Mouse (Mus musculus) embryonic facial prominence, embryonic 10.5 days (tissue): ENCODE measurements around the gene Gmeb2. TPM values are rescaled to one million over a fixed set of nuclear protein-coding genes. Genes with fewer than 3 reads are reported as not detected.
"Not testable (repeated sequence)": the region's sequence is repeated elsewhere in the genome, so short reads cannot be mapped to it uniquely, and the experiment has no call there.

Source experiments
- DNase-seq: peaks from one replicate; pipeline ENCODE4 v3.0.0-alpha.2; 2017; ENCODE audit warnings: low spot score
- H3K27ac ChIP-seq: fragments of 300-500 bp; sonication (generic); replicated peaks from 2 replicates; pipeline ENCODE4 v1.5.1; 2016; ENCODE audit warnings: mild to moderate bottlenecking
- H3K27me3 ChIP-seq: fragments of 300-500 bp; sonication (generic); replicated peaks from 2 replicates; pipeline ENCODE4 v1.6.1; 2016; ENCODE audit warnings: low read depth, mild to moderate bottlenecking; ENCODE audit not compliant: poor library complexity, severe bottlenecking
- H3K36me3 ChIP-seq: fragments of 300-500 bp; sonication (generic); replicated peaks from 2 replicates; pipeline ENCODE4 v1.6.1; 2016; ENCODE audit warnings: mild to moderate bottlenecking, moderate library complexity
- H3K4me1 ChIP-seq: fragments of 300-500 bp; sonication (generic); 2 replicates; pipeline ENCODE4 v1.6.1; 2016
- H3K4me3 ChIP-seq: fragments of 300-500 bp; sonication (generic); 2 replicates; pipeline ENCODE4 v1.5.1; 2016; ENCODE audit warnings: mild to moderate bottlenecking, moderate library complexity
- H3K9me3 ChIP-seq: fragments of 300-500 bp; sonication (generic); 2 replicates; pipeline ENCODE4 v1.6.1; 2016; ENCODE audit warnings: mild to moderate bottlenecking
- WGBS: fragments of 180-500 bp; shearing (Covaris S2); methylation state at CpG from one replicate; pipeline ENCODE4 v1.1.7; 2016; 5-methylcytosine and 5-hydroxymethylcytosine counted together
- polyA plus RNA-seq: library from polyadenylated mRNA; unstranded; fragments of >200 nt; fragmentation: Nextera tagmentation; extraction: Ambion mirVana; gene quantifications from 2 replicates; pipeline ENCODE4 v1.2.1, GENCODE M21; 2016

Gmeb2 gene
- 18.7 and 20.2 TPM in 2 replicates for polyA plus RNA-seq

GRCm38 (mm10) chr2:181287958-181288350, at the start of gene Gmeb2:
Gene Gmeb2, minus strand, starts transcription at chr2:181288035.
- H3K9me3 ChIP-seq, H3K27me3 ChIP-seq: not testable (repeated sequence)
- Histone ChIP-seq H3K27ac (peak within 1 kb of the TSS; percentile 98), H3K4me1 (peaks cover 16% of the 10 kb centered on the region), H3K36me3 (peaks cover 35% of the 10 kb centered on the region), H3K4me3 (peak within 1 kb of the TSS; percentile 77)
- peak; percentile 96 for DNase-seq
- 5% methylated on average over 38 of the region's 38 CpGs for WGBS

DNA sequence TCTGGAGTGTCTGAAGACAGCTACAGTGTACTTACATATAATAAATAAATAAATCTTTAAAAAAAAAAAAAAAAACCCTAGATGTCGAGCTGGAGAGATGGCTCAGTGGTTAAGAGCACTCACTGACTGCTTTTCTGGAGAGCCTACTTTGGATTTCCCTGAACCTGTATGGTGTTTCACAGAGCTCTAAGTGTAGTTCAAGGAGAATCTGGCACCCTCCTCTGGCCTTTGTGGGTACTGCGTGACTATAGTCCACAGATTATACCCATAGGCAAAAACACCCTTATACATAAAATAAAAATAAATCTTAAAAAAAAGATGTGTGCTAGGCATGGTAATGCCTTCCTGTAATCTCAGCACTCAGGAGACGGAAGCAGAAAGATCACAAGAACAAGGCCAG, 46.2 kb upstream of the Gmeb2 start:
- Histone ChIP-seq H3K4me3 (no peak overlapping the region), H3K27me3 (no peaks in the 10 kb centered on the region), H3K9me3 (no peaks in the 10 kb centered on the region), H3K27ac (no peak overlapping the region), H3K4me1 (no peaks in the 10 kb centered on the region), H3K36me3 (peaks cover 93% of the 10 kb centered on the region)
- 65% methylated on average over 3 of the region's 3 CpGs for WGBS
- peak; percentile 62 for DNase-seq

- Histone ChIP-seq H3K4me3 (no peak overlapping the region), H3K27me3 (no peaks in the 10 kb centered on the region), H3K9me3 (no peaks in the 10 kb centered on the region), H3K4me1 (no peaks in the 10 kb centered on the region), H3K27ac (no peak overlapping the region), H3K36me3 (peaks cover 94% of the 10 kb centered on the region)
- DNase-seq: no peak
Measured at GRCm38 (mm10) chr2:181332542-181332941, 44.7 kb upstream of the Gmeb2 start.

- 91% methylated on average over 2 of the region's 2 CpGs for WGBS
- peaks cover 95% of the 10 kb centered on the region for H3K36me3 ChIP-seq
- no peaks in the 10 kb centered on the region for H3K9me3 ChIP-seq
- H3K27ac ChIP-seq: no peak overlapping the region
- no peaks in the 10 kb centered on the region for H3K27me3 ChIP-seq
- no peaks in the 10 kb centered on the region for H3K4me1 ChIP-seq
- DNase-seq: no peak
- H3K4me3 ChIP-seq: no peak overlapping the region
Measured at GRCm38 (mm10) chr2:181326098-181326497, 38.3 kb upstream of the Gmeb2 start.

DNA sequence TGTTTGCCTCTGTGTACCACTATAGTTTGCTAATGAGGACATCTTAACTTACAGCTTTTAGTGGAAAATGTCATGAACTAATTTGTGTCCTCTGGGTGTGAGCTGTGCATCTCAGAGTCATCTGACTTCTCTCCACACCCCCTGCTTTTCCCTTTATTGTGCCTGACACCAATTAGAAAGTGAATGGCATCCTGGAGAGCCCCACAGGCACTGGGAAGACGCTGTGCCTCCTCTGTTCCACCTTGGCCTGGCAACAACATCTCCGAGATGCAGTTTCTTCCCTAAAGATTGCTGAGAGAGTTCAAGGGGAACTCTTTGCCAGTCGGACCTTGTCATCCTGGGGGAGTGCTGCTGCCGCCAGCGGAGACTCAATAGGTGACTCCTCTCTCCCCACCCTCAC, 34.3 kb upstream of the Gmeb2 start:
- Histone ChIP-seq H3K9me3 (no peaks in the 10 kb centered on the region), H3K4me3 (no peak overlapping the region), H3K27me3 (0 out of 2 replicates have a peak, but pooled peaks cover 2% of the 10 kb centered on the region), H3K4me1 (peaks cover 17% of the 10 kb centered on the region), H3K36me3 (peaks cover 55% of the 10 kb centered on the region), H3K27ac (no peak overlapping the region)
- DNase-seq: no peak
- WGBS: 75% methylated on average over 5 of the region's 5 CpGs

GRCm38 (mm10) chr2:181320103-181320499, 32.3 kb upstream of the Gmeb2 start:
- H3K27me3 ChIP-seq: peaks cover 22% of the 10 kb centered on the region
- DNase-seq: no peak
- H3K9me3 ChIP-seq: no peaks in the 10 kb centered on the region
- H3K36me3 ChIP-seq: peaks cover 35% of the 10 kb centered on the region
- H3K4me1 ChIP-seq: peaks cover 17% of the 10 kb centered on the region
- H3K4me3 ChIP-seq: peak overlapping the region; percentile 72
- peak overlapping the region; percentile 87 for H3K27ac ChIP-seq
- WGBS: 15% methylated on average over 7 of the region's 7 CpGs

DNA sequence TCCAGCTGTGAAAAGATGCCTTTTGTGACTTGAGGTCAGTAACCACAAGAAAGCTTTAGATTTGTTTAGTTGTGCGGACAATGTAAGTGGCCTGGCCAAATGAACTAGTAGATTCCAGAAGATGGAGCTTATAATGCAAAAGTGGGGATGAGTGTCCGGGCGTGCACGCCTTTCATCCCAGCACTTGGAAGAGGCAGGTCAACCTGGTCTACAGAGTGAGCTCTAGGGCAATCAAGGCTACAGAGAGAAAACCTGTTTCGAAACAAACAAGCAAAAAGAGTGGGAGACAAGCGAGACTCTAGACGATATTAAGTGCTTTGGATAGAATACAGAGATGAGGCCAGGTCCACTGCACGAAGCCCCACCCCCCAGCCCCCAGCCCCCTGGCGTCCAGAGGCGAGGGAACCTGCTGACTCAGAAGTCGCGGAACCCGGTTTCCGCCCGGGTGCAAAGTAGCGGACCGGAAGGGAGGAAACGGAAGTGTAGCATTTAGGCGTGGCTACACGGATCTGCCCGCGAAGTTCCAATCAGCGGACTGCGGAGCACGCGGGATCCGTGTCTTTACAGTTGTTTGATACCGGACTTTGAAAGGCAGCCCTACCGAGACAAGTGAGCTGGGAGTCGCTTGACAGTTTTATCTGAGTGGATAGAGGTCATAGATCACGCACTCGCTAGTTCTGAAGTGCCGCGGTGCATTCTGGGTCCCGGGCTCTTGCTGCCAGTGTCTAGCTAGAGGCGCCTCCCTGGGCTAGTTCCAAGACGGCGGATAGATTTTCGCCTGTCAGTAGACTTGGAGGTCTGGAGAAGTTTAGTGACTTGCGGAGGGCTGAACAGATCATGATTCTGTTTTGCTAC, 31.6 kb upstream of the Gmeb2 start, which contains the start of gene Rtel1:
TSS of gene Rtel1 (plus strand) at position 492 of the 855 bp plus-strand sequence.
- DNase-seq: peak; percentile 92
- peak within 1 kb of the TSS; percentile 72 for H3K4me3 ChIP-seq
- peaks cover 29% of the 10 kb centered on the region for H3K36me3 ChIP-seq
- H3K27me3 ChIP-seq: peaks cover 29% of the 10 kb centered on the region
- H3K4me1 ChIP-seq: peaks cover 17% of the 10 kb centered on the region
- H3K27ac ChIP-seq: peak within 1 kb of the TSS; percentile 87
- 7% methylated on average over 40 of the region's 40 CpGs for WGBS
- H3K9me3 ChIP-seq: no peaks in the 10 kb centered on the region

DNA sequence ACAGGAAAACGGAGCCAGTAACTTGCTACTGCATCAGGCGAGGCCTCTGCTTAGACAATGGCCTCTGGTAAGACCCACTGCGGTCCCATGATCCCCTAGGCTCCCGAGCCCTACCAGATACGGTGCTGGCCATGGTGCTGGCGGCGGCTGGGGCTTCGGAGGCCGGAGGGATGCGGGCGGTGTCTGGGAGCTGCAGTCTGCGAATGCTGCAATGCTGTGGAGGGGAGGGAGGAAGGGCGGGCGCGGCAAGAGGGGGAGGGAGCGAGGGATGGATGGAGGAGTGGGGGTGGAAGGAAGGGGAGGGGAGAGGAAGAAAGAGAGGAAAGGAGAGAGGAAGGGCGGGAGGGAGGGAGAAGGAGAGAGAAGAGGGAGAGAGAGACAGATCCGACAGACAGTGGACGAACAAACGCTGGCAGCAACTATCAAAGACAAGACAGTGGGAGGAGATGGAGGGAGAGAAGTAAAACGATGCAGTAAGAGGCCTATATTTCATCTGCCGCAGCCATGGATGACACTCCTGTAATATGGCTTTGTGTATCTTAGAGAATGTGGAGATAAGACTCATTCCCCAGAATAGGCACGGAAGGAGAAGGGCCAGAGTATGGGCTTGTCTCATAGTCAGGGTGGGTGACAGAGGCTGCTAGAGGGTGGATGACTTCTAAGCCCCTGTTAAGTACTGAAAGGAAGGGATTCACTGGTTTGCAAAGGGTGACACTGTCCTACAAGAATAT, 26.4 kb upstream of the Gmeb2 start, which contains the start of gene Stmn3:
TSS of gene Stmn3 (minus strand) at position 421 of the 731 bp plus-strand sequence.
- Histone ChIP-seq H3K27me3 (peaks cover 68% of the 10 kb centered on the region), H3K27ac (peak within 1 kb of the TSS; percentile 66), H3K9me3 (no peaks in the 10 kb centered on the region), H3K36me3 (no peaks in the 10 kb centered on the region), H3K4me3 (peak within 1 kb of the TSS; percentile 59), H3K4me1 (peaks cover 17% of the 10 kb centered on the region)
- peak; percentile 86 for DNase-seq
- 6% methylated on average over 23 of the region's 23 CpGs for WGBS

DNA sequence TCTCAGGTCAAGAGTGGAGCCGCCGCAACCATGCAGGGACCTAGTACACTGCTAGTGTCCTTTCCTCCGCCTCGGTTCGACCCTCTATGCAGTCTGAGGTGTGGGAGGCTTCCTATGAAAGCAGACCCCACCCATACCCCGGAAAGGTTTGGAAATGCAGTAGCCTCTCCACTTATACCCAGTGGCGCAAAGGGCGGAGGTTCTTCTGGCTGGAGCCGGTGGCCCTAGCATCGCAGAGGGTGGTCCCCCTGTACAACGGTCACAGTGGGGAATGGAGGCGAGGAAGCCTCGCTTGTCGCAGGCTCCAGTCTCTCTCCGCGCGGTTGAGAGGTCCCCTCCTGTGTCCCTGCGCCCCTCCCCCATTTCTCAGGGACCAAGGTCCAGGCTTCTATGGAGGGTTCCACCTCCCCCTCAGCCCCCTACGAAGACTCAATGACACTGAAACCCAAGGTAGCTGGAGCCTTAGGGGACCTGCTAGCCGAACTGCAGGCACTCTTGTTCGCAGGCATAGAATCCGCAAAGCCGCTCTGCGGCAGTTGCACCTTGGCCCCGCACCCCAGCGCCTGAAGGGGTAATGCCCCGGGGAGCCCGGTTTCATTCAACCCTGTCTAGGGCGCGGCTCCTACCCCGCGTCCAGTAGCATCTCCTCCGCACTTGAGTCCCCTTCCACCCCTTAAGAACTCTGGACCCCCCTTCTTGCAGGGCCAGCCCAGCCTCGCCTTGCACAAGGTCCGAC, 25.7 kb upstream of the Gmeb2 start:
- Histone ChIP-seq H3K27me3 (peaks cover 74% of the 10 kb centered on the region), H3K27ac (peak overlapping the region; percentile 66), H3K4me1 (peaks cover 13% of the 10 kb centered on the region), H3K36me3 (no peaks in the 10 kb centered on the region), H3K4me3 (peak overlapping the region; percentile 59), H3K9me3 (no peaks in the 10 kb centered on the region)
- DNase-seq: no peak
- 2% methylated on average over 35 of the region's 35 CpGs for WGBS

DNA sequence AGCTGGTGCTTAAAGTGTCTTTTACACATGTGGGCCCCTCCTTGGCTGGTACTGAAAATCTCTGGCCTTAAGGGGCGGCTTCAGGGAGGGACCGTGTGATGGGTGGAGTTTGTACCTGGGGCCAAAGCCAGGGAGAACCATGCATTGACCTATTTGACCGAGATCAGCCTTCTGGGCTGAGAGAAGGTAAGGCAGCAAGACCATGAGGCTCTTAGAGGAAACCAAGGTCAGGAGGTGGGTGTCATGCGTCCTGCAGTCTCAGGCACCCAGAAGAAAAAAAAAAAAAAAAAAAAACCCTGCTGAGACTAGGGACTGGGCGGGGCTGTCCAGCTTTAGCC, 25.1 kb upstream of the Gmeb2 start:
- DNase-seq: no peak
- no peaks in the 10 kb centered on the region for H3K9me3 ChIP-seq
- H3K27ac ChIP-seq: peak overlapping the region; percentile 66; the same call in 1 of the 2 replicates
- WGBS: 13% methylated on average over 5 of the region's 5 CpGs
- H3K27me3 ChIP-seq: peaks cover 80% of the 10 kb centered on the region
- H3K4me3 ChIP-seq: peak overlapping the region; percentile 59
- peaks cover 13% of the 10 kb centered on the region for H3K4me1 ChIP-seq
- no peaks in the 10 kb centered on the region for H3K36me3 ChIP-seq

DNA sequence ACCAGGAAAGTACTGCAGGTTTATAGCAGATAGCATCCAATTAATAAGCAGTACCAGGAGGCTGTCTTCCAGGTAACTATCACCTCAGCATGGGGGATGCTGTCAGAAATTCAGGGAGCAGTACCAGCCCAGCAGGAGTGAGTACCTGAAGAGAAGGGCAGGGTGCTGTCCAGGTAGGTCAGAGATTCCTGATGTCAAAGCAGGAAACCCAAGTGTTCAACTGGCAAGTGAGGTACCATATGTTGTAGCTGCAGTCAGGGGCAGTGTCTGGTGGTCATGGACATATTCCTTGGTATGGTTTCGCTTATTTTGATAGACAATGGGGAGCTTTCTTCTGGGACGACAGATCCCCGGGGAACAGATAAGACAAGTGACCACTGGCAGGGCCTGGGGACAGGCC, 24.6 kb upstream of the Gmeb2 start:
- DNase-seq: no peak
- Histone ChIP-seq H3K27ac (no peak overlapping the region), H3K27me3 (peaks cover 85% of the 10 kb centered on the region), H3K4me1 (peaks cover 13% of the 10 kb centered on the region), H3K9me3 (no peaks in the 10 kb centered on the region), H3K4me3 (peak overlapping the region; percentile 59; the same call in 1 of the 2 replicates), H3K36me3 (no peaks in the 10 kb centered on the region)
- 69% methylated on average over 3 of the region's 3 CpGs for WGBS

- DNase-seq: peak; percentile 68
- peaks cover 4% of the 10 kb centered on the region; the same call in 1 of the 2 replicates for H3K36me3 ChIP-seq
- peak overlapping the region; percentile 25; the same call in 1 of the 2 replicates for H3K4me3 ChIP-seq
- H3K27ac ChIP-seq: no peak overlapping the region
- peaks cover 60% of the 10 kb centered on the region for H3K27me3 ChIP-seq
- H3K4me1 ChIP-seq: peaks cover 6% of the 10 kb centered on the region
- 9% methylated on average over 30 of the region's 30 CpGs for WGBS
- no peaks in the 10 kb centered on the region for H3K9me3 ChIP-seq
Measured at GRCm38 (mm10) chr2:181307144-181307804, 19.4 kb upstream of the Gmeb2 start.
